Mouse (Mus musculus) liver, adult 2 months (tissue): Measurements from ENCODE around the gene Inca1.

Experiments
- CTCF ChIP-seq: fragments of 200-500 bp; IDR thresholded peaks from 2 replicates; pipeline ENCODE4 v1.5.1; 2011; ENCODE audit warnings: low read depth, low read length, control low read depth
- POLR2A ChIP-seq: fragments of 200-500 bp; IDR thresholded peaks from 2 replicates; pipeline ENCODE4 v1.6.1; 2011; ENCODE audit warnings: low read length, control low read depth; ENCODE audit not compliant: insufficient read depth; ENCODE audit errors: extremely low read depth

GRCm38 (mm10) chr11:70668335-70668770 lies 31.6 kb downstream of the Inca1 start:
- no peak for TF ChIP-seq CTCF
- TF ChIP-seq POLR2A = no peak
